Mouse (Mus musculus): Measurements from ENCODE around the gene Faim. TPM values are rescaled to one million over a fixed set of nuclear protein-coding genes. Genes with fewer than 3 reads are reported as not detected.

Faim gene
- total RNA-seq (2021): 1 to 10 TPM; 8.7 to 8.9 TPM

- peak; percentile 100 for DNase-seq
- intact Hi-C loops (cut with DNase I): no loop called here
Observed at GRCm38 (mm10) chr9:98985800-98986475, at the start of gene Faim. Faim (plus strand) TSS chr9:98986373.

GRCm38 (mm10) chr9:98939290-98939689 is 46.9 kb upstream of the Faim start:
- intact Hi-C loops (cut with DNase I): no loop called here
- no peak for DNase-seq

DNA sequence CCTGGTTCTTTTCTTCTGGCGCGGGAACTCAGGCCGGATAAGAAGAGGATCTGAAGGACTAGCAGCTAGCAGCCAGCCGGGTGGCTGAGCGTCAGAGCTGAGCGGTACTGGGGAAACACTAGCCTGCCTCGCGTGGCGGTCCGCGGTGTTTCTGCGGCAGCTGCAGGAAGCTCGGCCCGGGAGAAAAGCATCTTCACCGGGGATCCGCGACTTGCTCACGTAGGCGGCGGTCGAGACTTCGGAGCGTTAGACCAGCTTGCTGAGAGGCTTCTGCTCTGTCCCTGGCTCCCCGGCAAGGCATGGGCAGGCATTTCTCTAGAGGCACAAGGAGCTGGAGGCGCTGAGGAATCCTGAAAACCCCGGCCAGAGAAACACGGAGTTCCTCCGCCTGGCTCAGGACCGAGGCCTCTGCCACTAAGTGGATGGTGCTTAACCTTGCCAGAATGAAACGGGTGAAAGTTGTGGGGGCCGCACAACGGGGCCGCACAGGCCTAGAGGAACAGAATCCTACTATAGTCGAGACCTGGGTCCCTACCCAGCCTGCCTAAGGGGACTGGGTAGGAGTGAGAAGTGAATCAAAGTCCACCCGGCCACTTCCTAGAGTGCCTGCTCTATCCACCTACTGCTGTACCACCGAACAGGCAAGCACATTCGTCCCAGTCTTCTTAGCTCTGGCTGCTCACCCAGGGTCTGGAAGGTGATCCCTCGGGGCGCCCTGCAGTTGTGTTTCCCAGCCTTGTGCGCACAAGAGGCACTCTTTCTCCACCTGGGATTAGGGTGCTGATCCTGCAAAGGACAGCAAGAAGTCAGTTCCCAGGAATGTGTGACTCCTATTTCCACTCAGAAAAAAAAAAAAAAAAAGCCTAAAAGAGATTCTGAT is 33.8 kb upstream of the Faim start:
- DNase-seq: peak in 1 of 2 experiments; percentile 24
- intact Hi-C loops (cut with DNase I): no loop called here

DNA sequence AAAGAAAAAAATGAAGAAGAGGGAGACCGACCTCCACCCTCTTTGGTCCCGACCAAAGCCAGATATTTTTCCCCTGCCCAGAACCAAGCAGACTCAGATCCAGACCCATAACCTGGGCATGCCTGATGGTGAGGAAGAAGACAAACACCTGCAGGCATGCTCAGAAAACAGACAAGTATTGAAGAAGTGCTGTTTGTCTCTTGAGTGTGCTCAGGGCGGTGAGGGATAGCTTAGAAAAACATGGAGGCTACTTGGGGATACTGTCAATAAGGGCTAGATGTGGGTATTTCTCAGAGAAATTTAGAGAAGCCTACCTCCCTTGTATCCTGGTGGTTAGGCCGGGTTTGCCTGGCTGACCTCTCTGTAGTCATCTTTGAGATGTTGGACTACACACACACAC is 32.9 kb upstream of the Faim start:
- no peak for DNase-seq
- intact Hi-C loops (cut with DNase I): no loop called here

DNA sequence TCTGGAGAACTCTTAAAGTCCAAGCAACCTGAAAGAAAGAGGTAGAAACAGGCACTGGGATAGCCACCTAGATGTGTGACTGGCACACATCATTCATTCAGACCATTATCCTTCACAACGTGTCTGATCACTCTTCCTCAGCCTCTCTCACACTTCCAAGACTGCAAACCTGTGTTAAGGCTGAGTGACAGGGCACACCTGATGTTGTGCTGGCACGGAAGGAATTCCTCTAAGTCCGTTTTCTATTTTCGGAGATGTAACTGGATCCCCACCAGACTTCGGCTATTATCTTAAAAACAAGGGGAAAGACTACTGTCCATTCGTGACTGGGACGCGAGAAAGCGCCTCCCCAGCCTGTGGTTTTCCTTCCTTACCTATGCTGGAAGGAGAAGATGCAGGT is 32.3 kb upstream of the Faim start:
- no peak for DNase-seq
- intact Hi-C loops (cut with DNase I): no loop called here

DNA sequence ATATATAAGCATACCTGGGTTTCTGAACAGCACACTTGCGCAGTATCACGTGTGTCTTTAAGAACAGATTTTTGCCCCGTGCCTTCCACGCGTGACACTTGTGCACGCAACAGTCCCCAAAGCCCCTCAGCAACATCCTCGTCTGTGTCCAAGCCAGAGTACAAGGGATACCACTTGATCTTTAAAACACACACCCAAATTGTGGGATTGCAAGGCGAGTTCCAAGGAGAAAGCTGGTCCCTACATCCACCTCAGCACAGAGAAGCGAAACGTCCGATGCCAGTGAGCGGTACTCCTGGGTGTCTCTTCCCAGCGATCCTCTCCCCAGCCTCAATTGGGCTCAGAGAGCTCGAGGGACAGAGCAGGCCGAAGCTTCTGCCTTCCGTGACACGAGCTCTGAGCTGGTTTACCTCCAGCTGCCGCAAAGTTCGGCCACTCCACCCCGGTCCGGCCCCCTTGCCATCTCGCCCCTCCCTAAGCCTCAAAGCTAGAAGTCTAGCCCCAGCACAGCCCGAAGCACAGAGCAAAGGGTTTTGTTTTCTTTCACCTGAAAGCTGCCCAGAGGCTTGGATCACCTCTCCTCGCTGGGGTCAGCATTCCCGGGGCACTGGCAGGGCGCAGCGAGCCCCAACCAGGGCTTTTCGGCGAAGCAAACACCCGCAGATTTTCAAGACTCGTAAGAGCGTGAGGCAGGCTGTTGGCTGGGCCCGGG is 31.6 kb upstream of the Faim start:
- peak in 1 of 2 experiments; percentile 25 for DNase-seq
- intact Hi-C loops (cut with DNase I): no loop called here

GRCm38 (mm10) chr9:98955103-98955715 is 31.0 kb upstream of the Faim start, which contains the start of gene Foxl2:
Foxl2 (plus strand) TSS chr9:98955288.
- intact Hi-C loops (cut with DNase I): no loop called here
- peak; percentile 33 to 35 for DNase-seq

DNA sequence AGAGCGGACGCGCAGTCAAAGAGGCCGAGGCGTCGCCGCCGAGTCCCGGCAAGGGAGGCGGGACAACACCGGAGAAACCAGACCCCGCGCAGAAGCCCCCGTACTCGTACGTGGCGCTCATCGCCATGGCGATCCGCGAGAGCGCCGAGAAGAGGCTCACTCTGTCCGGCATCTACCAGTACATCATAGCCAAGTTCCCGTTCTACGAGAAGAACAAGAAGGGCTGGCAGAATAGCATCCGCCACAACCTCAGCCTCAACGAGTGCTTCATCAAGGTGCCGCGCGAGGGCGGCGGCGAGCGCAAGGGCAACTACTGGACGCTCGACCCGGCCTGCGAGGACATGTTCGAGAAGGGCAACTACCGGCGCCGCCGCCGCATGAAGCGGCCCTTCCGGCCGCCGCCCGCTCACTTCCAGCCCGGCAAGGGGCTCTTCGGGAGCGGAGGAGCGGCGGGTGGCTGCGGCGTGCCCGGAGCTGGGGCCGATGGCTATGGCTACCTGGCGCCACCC is 30.4 kb upstream of the Faim start:
- intact Hi-C loops (cut with DNase I): no loop called here
- DNase-seq: peak in 1 of 2 experiments; percentile 28

- intact Hi-C loops (cut with DNase I): no loop called here
- peak; percentile 43 to 44 for DNase-seq
Observed at GRCm38 (mm10) chr9:98956591-98957381, 29.4 kb upstream of the Faim start.

GRCm38 (mm10) chr9:98957751-98958351 is 28.3 kb upstream of the Faim start:
- intact Hi-C loops (cut with DNase I): no loop called here
- peak; percentile 41 to 49 for DNase-seq

DNA sequence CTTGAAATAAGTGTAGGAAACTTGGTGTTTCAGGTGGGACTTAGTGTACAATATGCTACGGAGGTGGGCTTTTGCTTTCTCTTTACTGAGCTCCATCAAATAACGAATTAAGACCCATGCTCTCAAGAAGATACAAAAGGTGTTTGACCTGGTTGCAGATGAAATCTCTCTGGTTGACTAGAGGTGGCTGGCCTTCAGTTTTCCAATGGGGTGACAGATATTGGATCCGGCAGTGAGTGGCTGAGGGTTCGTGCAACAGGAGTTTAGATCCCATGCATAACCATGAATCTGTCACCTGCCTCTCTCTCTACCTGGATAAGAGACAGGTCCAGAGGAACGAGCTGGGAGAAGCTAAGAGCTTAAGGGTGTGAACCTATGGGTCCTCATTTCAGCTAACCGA is 27.5 kb upstream of the Faim start:
- intact Hi-C loops (cut with DNase I): no loop called here
- no peak for DNase-seq

DNA sequence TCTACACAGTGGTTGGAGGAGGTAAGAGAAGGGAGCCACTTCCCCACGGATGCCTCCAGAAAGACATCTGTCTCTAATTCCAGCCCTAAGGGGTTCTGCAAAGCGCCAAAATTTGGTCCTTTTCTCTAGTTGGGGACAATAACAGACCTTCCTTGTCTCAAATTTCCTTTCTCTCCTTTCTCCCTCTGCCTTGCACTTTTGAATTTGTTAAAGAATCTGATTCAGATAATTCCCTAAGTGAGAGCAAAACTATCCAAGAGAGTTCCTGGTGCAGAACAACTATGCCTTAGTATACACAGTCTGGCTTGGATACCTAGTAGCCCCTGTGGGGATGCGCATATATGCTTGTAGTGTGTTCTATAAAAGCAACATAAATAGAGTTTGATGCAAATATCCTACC is 26.3 kb upstream of the Faim start:
- DNase-seq: no peak
- intact Hi-C loops (cut with DNase I): loop anchor here (5.0 kb wide), 2 partner anchors 313 to 348 kb away; no protein-coding TSS in a partner anchor

DNA sequence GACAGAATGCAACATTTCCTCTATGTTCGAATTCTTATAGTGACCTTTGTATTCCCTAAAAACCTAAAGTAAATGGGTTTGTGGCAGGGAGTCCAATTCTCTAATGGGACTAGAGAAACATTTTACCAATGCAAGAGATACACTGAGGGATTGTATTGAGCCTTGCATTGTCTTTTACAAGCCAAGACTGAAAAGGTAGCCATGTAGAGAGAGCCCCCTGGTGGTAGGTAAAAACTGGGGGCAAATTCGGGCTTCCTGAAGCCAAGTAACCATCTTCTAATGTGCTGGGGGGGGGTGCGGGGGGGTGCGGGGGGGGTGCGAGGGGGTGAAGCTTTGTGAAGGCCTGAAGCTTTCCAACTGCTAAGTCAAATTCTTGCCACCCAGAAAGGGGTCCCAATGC is 25.8 kb upstream of the Faim start:
- DNase-seq: no peak
- intact Hi-C loops (cut with DNase I): loop anchor here (5.0 kb wide), 2 partner anchors 313 to 348 kb away; no protein-coding TSS in a partner anchor

DNA sequence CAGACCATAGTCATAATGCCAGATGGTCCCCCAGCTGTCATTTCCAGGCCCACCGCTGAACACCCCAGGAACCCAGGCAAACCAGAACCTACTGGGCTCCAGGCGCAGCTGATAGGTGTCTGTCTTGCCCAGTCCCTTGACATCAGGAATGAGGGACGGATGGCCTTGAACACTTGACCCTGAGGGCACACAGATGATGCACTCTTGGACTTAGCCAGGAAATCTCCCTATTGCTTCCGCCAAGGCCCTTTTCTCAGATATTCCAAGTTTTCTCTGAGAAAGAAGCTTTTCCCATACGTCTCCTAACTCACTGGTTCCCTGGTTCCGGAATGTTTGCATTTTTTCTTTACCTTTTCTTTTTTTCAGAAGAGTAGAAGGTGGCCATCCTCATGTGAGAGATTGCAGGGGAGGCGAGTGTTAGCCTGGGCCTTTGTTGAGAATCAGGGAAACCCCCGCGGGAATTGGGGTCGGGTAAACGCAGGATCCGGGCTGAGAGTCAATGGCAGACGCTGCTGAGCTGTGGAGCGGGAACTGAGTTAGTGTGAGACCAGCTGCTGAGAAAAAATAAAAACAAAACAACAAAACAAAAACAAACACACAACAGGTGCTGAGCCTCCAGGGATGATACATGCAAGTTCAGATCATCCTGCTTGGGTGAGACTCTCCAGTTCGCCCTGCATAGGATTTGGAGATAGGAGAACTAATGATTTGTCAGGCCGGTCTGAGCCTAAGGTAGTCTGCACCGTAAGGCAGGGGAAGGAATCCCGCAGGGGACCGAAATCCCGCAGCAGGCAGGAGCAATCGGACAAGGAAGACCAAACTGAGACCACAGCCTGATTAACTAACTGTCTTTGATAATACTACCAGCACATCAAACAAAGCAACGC is 24.3 kb upstream of the Faim start:
- DNase-seq: no peak
- intact Hi-C loops (cut with DNase I): loop anchor here (5.0 kb wide), 2 partner anchors 315 to 350 kb away; no protein-coding TSS in a partner anchor

- no peak for DNase-seq
- intact Hi-C loops (cut with DNase I): loop anchor here (5.0 kb wide), 2 partner anchors 315 to 350 kb away; no protein-coding TSS in a partner anchor
Observed at GRCm38 (mm10) chr9:98962478-98963142, 23.6 kb upstream of the Faim start.

GRCm38 (mm10) chr9:98963661-98964060 is 22.5 kb upstream of the Faim start:
- intact Hi-C loops (cut with DNase I): loop anchor here (5.0 kb wide), 2 partner anchors 316 to 351 kb away; no protein-coding TSS in a partner anchor
- no peak for DNase-seq

- intact Hi-C loops (cut with DNase I): no loop called here
- peak; percentile 45 to 59 for DNase-seq
Observed at GRCm38 (mm10) chr9:98965084-98965483, 21.1 kb upstream of the Faim start.

Measured in heart, postnatal 10 days (tissue).